Mouse (Mus musculus): Measurements from ENCODE around the gene Drc3. TPM values are rescaled to one million over a fixed set of nuclear protein-coding genes. Genes with fewer than 3 reads are reported as not detected.

Drc3 gene
- polyA plus RNA-seq (2015; fragmentation: Nextera tagmentation; extraction: Ambion mirVana), result 1.9 and 2.1 TPM in 2 replicates

DNA sequence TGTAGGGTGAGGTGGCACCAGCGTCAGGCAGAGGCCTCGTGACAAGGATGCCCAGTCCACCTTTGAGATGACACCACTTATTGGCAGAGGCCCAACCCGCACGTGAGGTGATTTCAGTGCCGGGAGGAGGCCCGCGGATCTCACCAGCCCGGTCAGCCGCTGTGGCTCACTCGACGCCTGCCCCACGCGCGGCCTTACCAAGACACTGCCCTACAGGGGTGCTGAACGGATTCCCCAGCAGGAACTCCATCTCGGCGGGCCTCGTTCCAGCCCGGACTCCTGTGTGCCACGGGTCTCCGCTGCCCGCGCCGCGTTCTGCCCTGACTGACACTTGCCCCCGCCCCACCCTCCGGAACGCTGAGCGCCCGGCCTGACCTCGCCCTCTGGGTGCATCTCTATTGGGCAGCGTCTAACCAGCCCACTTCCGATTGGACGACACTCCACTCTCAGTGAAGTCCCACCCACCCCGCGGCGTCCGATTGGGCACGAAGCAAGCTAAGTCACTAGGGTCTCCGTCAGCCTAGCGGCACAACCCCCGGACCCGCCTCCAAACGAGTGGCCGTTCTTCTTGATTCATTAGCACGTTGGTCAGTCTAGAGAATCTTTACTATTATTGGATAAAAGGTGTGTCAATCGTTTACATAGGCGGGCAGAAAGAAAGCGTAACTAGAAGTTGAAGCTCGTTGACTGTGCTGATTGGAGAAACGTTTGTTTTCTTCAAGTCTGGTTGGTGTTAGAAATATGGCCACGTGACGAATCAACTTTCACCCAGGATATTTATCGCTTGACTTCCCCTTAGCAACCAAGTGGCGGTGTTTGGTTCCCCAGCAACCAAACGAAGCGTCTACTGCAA is at the start of gene Drc3, which contains the start of gene Tom1l2:
Drc3 (plus strand) TSS at position 771 of the 853 bp plus-strand sequence.
Tom1l2 (minus strand) TSS at position 347 of the 853 bp plus-strand sequence.
- H3K27ac ChIP-seq, result peak within 1 kb of the TSS; percentile 69
- no peaks in the 10 kb centered on the region for H3K27me3 ChIP-seq (replicated peaks)
- peak within 1 kb of the TSS; percentile 79 for H3K9ac ChIP-seq
- no peaks in the 10 kb centered on the region for H3K36me3 ChIP-seq
- H3K4me1 ChIP-seq (replicated peaks), result peaks cover 10% of the 10 kb centered on the region; the same call in 1 of the 2 replicates
- peak within 1 kb of the TSS; percentile 89 for H3K4me2 ChIP-seq (replicated peaks)
- no peaks in the 10 kb centered on the region for H3K9me3 ChIP-seq
- peak within 1 kb of the TSS; percentile 81 for H3K4me3 ChIP-seq (replicated peaks)
- ATAC-seq, result peak; percentile 100
- under 1% methylated on average over 57 of the region's 57 CpGs for WGBS

DNA sequence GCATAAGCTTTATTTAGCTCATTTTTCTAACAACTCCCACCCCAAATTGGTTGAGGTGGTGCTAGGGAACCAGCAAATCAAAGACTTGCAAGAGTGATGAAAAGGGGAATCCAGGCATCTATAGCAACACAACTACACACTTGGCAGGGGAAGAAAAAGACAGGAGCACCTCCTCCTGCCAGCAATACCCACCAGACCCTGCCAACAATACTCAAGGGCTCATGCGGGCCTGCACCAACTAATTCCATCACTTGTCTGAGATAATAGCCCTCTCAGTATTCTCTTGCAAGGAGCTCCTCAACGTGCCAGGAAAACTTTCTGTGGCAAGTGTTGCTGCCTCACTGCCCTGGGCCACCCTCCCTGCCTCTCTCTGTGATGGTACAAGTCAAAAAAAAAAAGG is 49.6 kb upstream of the Drc3 start:
- no peaks in the 10 kb centered on the region for H3K36me3 ChIP-seq
- WGBS, result 71% methylated on average over 2 of the region's 2 CpGs
- H3K9me3 ChIP-seq, result no peaks in the 10 kb centered on the region
- no peaks in the 10 kb centered on the region for H3K27me3 ChIP-seq (replicated peaks)
- peaks cover 23% of the 10 kb centered on the region for H3K4me1 ChIP-seq (replicated peaks)
- ATAC-seq, result no peak
- H3K4me3 ChIP-seq (replicated peaks), result no peak overlapping the region
- no peak overlapping the region for H3K9ac ChIP-seq
- no peak overlapping the region for H3K4me2 ChIP-seq (replicated peaks)
- 0 out of 2 replicates have a peak overlapping the region, but pooled peaks have one; percentile 77 for H3K27ac ChIP-seq

DNA sequence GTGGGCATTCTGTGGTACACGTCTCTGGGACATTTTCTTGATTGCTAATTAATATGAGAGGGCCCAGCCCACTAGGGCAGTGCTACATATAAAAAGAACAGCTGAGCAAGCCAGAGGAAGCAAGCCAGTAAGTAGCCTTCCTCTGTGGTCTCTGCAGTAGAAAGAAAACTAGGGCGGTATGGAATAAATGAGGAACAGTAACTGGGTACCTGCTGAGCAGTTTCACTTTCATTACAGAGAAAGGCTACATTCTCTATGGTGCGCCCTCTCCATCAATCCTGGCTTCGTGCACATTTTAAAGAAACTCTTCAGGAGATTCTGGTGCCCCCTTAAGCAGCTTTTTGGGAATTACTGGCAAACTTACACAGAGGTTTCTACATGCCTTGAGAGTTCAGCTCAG is 47.5 kb upstream of the Drc3 start:
- H3K4me1 ChIP-seq (replicated peaks), result peaks cover 32% of the 10 kb centered on the region
- H3K27ac ChIP-seq, result no peak overlapping the region
- no peak overlapping the region for H3K9ac ChIP-seq
- H3K36me3 ChIP-seq, result no peaks in the 10 kb centered on the region
- WGBS, result 60% methylated on average over 4 of the region's 4 CpGs
- H3K4me3 ChIP-seq (replicated peaks), result no peak overlapping the region
- no peaks in the 10 kb centered on the region for H3K9me3 ChIP-seq
- ATAC-seq, result no peak
- H3K4me2 ChIP-seq (replicated peaks), result no peak overlapping the region
- no peaks in the 10 kb centered on the region for H3K27me3 ChIP-seq (replicated peaks)

DNA sequence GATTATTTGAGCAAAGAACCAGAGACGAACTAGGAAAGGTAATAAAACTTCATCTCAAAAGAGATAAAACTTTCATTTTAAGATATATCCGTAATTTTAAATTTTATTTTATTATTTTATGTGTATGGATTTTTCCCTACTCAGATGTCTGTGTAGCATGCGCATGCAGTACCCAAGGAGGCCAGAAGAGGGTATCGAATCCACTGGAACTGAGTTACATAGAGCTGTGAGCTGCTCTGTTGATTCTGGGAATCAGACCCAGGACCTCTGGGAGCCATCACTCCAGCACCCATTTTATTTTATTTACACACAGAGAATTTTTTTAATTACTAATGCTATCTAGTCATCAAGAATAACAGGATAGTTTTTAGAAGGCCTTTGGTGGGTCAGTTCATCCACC is 46.3 kb upstream of the Drc3 start:
- WGBS, result 76% methylated on average over 4 of the region's 4 CpGs
- ATAC-seq, result no peak
- H3K27me3 ChIP-seq (replicated peaks), result no peaks in the 10 kb centered on the region
- no peaks in the 10 kb centered on the region for H3K36me3 ChIP-seq
- H3K4me2 ChIP-seq (replicated peaks), result no peak overlapping the region
- H3K4me3 ChIP-seq (replicated peaks), result no peak overlapping the region
- H3K4me1 ChIP-seq (replicated peaks), result peaks cover 39% of the 10 kb centered on the region
- no peaks in the 10 kb centered on the region for H3K9me3 ChIP-seq
- no peak overlapping the region for H3K27ac ChIP-seq
- no peak overlapping the region for H3K9ac ChIP-seq

DNA sequence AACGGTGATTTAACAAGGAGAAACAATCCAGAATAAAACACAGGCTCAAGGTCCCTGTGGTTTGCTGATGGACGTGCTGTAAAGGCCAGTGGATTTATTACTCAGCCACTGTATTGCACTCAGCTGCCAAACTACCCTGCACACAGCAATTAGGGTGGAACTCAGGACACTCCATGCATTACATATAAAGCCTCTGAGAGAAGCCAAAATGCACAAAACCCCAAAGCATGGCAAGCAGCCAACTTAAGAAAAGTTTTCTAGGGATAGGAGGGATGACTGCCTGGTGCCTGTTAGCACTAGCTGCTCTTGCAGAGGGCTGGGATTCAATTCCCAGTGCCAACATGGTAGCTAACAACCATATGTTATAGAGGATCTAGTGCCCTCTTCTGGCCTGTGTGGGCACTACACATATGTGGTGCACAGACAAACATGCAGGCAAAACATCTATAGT is 45.7 kb upstream of the Drc3 start:
- H3K27ac ChIP-seq, result peak overlapping the region; percentile 85; the same call in 1 of the 2 replicates
- no peaks in the 10 kb centered on the region for H3K9me3 ChIP-seq
- ATAC-seq, result no peak
- peaks cover 39% of the 10 kb centered on the region for H3K4me1 ChIP-seq (replicated peaks)
- H3K27me3 ChIP-seq (replicated peaks), result no peaks in the 10 kb centered on the region
- H3K4me2 ChIP-seq (replicated peaks), result no peak overlapping the region
- H3K4me3 ChIP-seq (replicated peaks), result no peak overlapping the region
- no peaks in the 10 kb centered on the region for H3K36me3 ChIP-seq
- WGBS, result 49% methylated on average over 2 of the region's 2 CpGs
- no peak overlapping the region for H3K9ac ChIP-seq

DNA sequence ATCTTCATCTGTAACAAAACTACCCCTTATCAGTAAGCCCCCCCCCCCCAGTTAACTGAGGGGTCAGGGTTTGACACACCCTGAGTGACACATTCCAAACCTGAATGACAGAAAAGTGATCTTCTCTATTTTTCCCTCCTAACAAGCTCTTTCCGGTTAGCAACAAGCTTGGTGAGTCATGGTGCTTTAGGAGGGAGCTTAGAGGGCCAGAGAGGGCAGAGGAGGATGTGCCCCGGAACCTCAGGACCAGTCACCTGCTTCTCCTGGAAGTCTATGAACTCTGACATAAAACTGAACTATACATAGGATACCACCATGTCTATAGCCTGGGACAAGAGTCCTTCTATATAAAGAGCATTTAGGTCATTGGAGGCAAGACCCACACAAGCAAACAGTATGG is 45.1 kb upstream of the Drc3 start:
- H3K9ac ChIP-seq, result no peak overlapping the region

DNA sequence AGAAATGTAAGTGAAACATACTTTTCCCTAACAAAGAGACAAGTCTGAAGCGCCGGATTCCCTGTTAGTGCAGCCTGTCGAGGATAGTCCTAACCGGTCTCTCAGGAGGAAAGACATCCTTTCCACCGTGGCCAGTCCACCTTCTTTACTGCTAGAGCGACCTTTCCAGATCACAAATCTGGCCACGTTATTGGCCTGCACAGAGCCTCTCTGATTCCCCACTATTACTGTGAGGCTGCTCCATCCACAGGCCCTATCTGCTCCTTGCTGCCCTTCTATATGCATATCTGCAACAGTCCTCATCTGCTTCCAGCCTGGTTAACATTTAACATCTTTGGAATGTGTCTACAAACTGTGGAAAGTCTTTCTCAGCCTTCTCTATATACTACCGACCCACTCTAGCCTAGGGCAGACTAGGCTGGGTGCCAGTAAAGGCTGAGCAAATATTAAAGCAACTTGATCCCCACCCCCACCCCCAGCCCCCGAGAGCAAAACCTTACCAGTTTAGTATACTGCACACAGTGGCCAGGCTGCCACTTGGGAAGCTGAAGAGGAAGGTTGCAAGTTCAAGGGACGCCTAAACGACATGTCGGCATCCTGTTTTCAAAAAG is 44.5 kb upstream of the Drc3 start:
- peak overlapping the region; percentile 85 for H3K27ac ChIP-seq
- peak; percentile 82 for ATAC-seq
- no peak overlapping the region; the same call in 1 of the 2 replicates for H3K4me2 ChIP-seq (replicated peaks)
- WGBS, result 36% methylated on average over 12 of the region's 12 CpGs
- H3K9ac ChIP-seq, result no peak overlapping the region
- H3K9me3 ChIP-seq, result no peaks in the 10 kb centered on the region
- no peaks in the 10 kb centered on the region for H3K27me3 ChIP-seq (replicated peaks)
- H3K4me3 ChIP-seq (replicated peaks), result no peak overlapping the region
- no peaks in the 10 kb centered on the region for H3K36me3 ChIP-seq
- peaks cover 38% of the 10 kb centered on the region for H3K4me1 ChIP-seq (replicated peaks)

More for the DNA sequence above, 45.1 kb upstream of the Drc3 start:
- ATAC-seq, result peak; percentile 35
- H3K4me3 ChIP-seq (replicated peaks), result no peak overlapping the region
- H3K4me1 ChIP-seq (replicated peaks), result peaks cover 38% of the 10 kb centered on the region
- peak overlapping the region; percentile 85 for H3K27ac ChIP-seq
- no peaks in the 10 kb centered on the region for H3K36me3 ChIP-seq
- H3K9me3 ChIP-seq, result no peaks in the 10 kb centered on the region
- H3K4me2 ChIP-seq (replicated peaks), result no peak overlapping the region
- H3K27me3 ChIP-seq (replicated peaks), result no peaks in the 10 kb centered on the region
- WGBS, result 34% methylated on average over 2 of the region's 2 CpGs

DNA sequence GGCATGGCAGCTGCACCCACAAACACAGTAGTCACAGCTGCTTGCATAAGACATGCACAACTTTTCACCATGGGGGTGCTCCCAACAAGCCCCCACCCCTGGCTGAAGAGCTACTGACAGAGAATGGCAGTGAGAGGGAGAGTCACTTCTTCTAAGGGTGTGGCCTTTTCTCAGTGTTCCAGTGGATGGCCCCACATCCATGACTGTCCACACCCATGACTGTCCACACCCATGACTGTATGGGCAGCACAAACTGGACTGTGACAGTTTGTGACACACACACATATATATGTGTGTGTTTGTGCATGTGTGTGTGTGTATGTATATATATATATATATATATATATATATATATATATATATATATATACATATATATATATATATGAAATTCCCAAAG is 43.3 kb upstream of the Drc3 start:
- Histone ChIP-seq H3K4me3 (replicated peaks) (no peak overlapping the region), H3K9ac (no peak overlapping the region), H3K4me1 (replicated peaks) (peaks cover 38% of the 10 kb centered on the region), H3K27ac (no peak overlapping the region), H3K4me2 (replicated peaks) (no peak overlapping the region), H3K36me3 (no peaks in the 10 kb centered on the region), H3K9me3 (no peaks in the 10 kb centered on the region), H3K27me3 (replicated peaks) (no peaks in the 10 kb centered on the region)
- no peak for ATAC-seq

DNA sequence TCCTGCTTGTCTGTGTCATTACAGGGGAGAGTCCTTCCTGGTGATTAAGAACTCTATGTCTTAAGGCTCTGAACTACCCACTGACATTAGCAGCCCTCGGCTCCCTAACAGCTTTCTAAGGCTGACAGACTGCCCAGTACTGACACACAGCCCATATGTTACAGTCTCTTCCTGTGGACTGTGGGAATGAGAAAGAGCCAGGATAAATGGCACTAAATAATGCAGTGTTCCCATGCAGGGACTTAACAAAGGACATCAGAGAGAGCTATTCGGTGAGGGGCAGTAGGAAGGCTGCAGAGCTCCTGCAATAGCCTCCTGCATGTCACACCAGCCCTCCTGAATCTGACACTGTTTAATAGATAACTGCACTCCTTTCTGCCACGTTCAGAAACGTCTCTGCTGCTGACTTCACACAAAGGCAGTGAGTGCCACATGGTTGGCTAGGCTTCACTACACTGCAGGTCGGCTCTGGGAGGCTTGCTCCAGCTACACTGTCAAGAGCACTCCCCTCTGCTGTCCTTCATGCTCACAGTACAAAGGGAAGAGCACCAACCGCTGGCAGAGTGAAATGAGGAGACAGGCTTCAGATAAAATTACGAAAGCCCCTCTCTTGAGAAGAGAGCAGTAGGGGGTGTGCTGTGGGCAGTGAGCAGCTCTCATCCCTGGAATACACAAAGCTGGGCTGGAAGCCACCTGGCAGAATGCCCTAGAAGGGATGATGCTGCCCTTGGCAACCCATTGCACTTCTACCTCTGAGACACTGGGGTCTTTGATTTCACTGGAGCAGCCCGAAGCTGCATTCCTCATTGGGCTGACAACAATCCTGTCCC is 41.9 kb upstream of the Drc3 start:
- H3K9me3 ChIP-seq, result no peaks in the 10 kb centered on the region
- H3K4me1 ChIP-seq (replicated peaks), result peaks cover 40% of the 10 kb centered on the region
- no peak overlapping the region for H3K9ac ChIP-seq
- H3K27ac ChIP-seq, result peak overlapping the region; percentile 69
- no peak overlapping the region for H3K4me3 ChIP-seq (replicated peaks)
- peak overlapping the region; percentile 26 for H3K4me2 ChIP-seq (replicated peaks)
- 10% methylated on average over 8 of the region's 8 CpGs for WGBS
- ATAC-seq, result peak; percentile 44
- no peaks in the 10 kb centered on the region for H3K36me3 ChIP-seq
- H3K27me3 ChIP-seq (replicated peaks), result no peaks in the 10 kb centered on the region

DNA sequence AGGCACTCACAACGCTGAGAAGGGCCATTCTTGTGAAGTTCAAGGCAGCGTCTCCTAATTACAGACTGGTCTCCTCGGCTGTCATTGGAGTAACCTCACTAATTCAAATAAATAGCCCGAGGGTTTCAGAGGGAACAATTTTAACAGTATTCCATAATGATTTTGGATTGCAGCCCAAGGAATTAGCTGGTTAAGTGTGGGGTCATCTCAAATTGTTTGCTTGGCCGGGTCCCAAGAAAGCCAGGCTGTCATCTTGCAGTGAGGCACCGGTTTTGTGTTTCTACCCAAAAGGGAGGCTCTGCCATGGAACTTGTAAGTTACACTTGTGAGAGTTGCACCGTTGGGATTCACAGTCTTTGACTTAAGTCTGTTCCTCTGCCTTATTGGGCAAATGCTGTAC is 36.9 kb upstream of the Drc3 start:
- Histone ChIP-seq H3K9me3 (no peaks in the 10 kb centered on the region), H3K4me1 (replicated peaks) (peaks cover 54% of the 10 kb centered on the region), H3K4me2 (replicated peaks) (no peak overlapping the region), H3K9ac (no peak overlapping the region), H3K27ac (no peak overlapping the region), H3K27me3 (replicated peaks) (no peaks in the 10 kb centered on the region), H3K4me3 (replicated peaks) (no peak overlapping the region), H3K36me3 (no peaks in the 10 kb centered on the region)
- WGBS, result 51% methylated on average over 7 of the region's 7 CpGs
- no peak for ATAC-seq

DNA sequence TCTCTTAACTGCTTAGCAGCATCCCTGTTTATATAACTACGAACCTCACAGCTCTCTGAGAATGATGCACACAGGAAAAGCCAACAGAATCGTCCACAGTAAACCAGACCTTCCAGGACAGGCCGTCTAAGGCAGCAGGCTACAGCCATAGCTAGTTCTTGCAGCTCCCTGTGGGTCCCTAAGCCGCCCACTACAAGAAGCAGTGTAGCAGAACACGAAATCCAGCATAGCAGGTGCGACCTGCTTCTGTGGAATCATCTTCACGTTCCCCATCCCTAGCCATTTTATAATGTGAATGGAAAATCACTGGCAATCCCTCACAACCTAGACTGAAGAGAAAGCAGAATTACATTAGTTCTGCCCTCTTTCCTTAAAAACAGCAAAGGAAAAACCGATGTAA is 36.2 kb upstream of the Drc3 start:
- ATAC-seq, result no peak
- no peaks in the 10 kb centered on the region for H3K36me3 ChIP-seq
- H3K9me3 ChIP-seq, result no peaks in the 10 kb centered on the region
- no peak overlapping the region for H3K9ac ChIP-seq
- no peak overlapping the region for H3K4me3 ChIP-seq (replicated peaks)
- no peak overlapping the region for H3K4me2 ChIP-seq (replicated peaks)
- 65% methylated on average over 8 of the region's 8 CpGs for WGBS
- H3K27me3 ChIP-seq (replicated peaks), result no peaks in the 10 kb centered on the region
- H3K4me1 ChIP-seq (replicated peaks), result peaks cover 48% of the 10 kb centered on the region
- no peak overlapping the region for H3K27ac ChIP-seq

Data from intestine, embryonic 15.5 days (tissue).